Mouse (Mus musculus): ENCODE data around the gene Ltbp1.

DNA sequence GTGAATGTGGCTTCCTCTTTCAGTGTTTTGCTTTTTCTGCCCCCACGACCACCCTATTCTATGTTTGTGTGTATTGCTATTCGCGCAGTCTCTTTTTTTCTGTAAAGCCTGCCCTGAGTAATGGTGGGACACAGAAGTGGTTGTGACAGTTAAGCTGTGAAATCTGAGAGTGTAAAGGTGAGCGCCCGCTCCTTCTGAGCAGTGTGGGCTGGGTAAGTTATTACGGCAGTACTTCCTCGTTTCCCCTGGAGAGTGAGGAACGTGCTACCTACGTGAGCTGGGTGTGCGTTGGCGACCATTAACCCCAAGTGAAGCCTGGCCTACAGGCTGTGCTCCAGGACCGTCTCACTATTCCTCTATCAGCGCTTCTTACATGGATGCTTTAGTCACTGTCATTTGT, 328.4 kb downstream of the Ltbp1 start:
- TF ChIP-seq CTCF (IDR thresholded peaks at IDR 0.05; ENCODE audit: extremely low read depth, insufficient read depth, low read length) (no peak), POLR2A (IDR thresholded peaks at IDR 0.05; ENCODE audit: extremely low read depth, insufficient read depth, low read length) (no peak)
